Mouse (Mus musculus) liver, embryonic 14.5 days (tissue): ENCODE data around the gene Plekhn1. TPM values are rescaled to one million over a fixed set of nuclear protein-coding genes. Genes with fewer than 3 reads are reported as not detected.

Source experiments
- ATAC-seq: fragments of 200-750 bp; cut with Nextera tagmentation; 2 replicates; pipeline ENCODE4 v1.8.0; 2017; ENCODE audit warnings: moderate number of reproducible peaks, mild to moderate bottlenecking, moderate library complexity; ENCODE audit not compliant: insufficient read depth
- DNase-seq, 3 experiments: peaks; one replicate each; pipeline ENCODE4 v3.0.0-alpha.2; 2012 to 2013; ENCODE audit warnings: low read depth in 3 of 3, low spot score in 3 of 3
- H3K27ac ChIP-seq: fragments of 300-500 bp; sonication (generic); 2 replicates; pipeline ENCODE4 v1.5.1; 2014; ENCODE audit warnings: moderate library complexity, mild to moderate bottlenecking, control low read depth, inconsistent platforms
- H3K27me3 ChIP-seq: fragments of 300-500 bp; sonication (generic); 2 replicates; pipeline ENCODE4 v1.6.1; 2014; ENCODE audit warnings: mild to moderate bottlenecking, low read length, moderate library complexity; ENCODE audit not compliant: control insufficient read depth, insufficient read depth
- H3K36me3 ChIP-seq: fragments of 300-500 bp; sonication (generic); replicated peaks from 2 replicates; pipeline ENCODE4 v1.6.1; 2014; ENCODE audit warnings: low read depth; ENCODE audit not compliant: control insufficient read depth, insufficient read depth
- H3K4me1 ChIP-seq, 2 experiments: fragments of 200-500 bp in 1 of 2; fragments of 300-500 bp in 1 of 2; sonication (generic) in 1 of 2; replicated peaks; 2 replicates each; pipeline ENCODE4 v1.6.1; 2012 to 2014; ENCODE audit warnings: antibody characterized with exemption in 1 of 2, inconsistent platforms in 1 of 2, low read length in 1 of 2; ENCODE audit not compliant: control insufficient read depth in 2 of 2, insufficient read depth in 2 of 2
- H3K4me2 ChIP-seq: fragments of 300-500 bp; sonication (generic); 2 replicates; pipeline ENCODE4 v1.6.1; 2014; ENCODE audit warnings: low read depth, mild to moderate bottlenecking, control low read depth, moderate library complexity
- H3K4me3 ChIP-seq, 2 experiments: fragments of 200-500 bp in 1 of 2; fragments of 300-500 bp in 1 of 2; sonication (generic) in 1 of 2; 2 replicates each; pipeline ENCODE4 v1.5.1; 2012 to 2014; ENCODE audit warnings: low read depth in 2 of 2, low read length in 2 of 2, mild to moderate bottlenecking in 2 of 2, control low read depth in 1 of 2, inconsistent platforms in 1 of 2, moderate library complexity in 1 of 2; ENCODE audit not compliant: insufficient read depth in 1 of 2
- H3K9ac ChIP-seq: fragments of 300-500 bp; sonication (generic); replicated peaks from 2 replicates; pipeline ENCODE4 v1.6.1; 2014; ENCODE audit warnings: mild to moderate bottlenecking, control low read depth, moderate library complexity
- H3K9me3 ChIP-seq: fragments of 300-500 bp; sonication (generic); 2 replicates; pipeline ENCODE4 v1.6.1; 2016; ENCODE audit warnings: low read length, mixed read lengths; ENCODE audit not compliant: control insufficient read depth
- CTCF ChIP-seq: IDR thresholded peaks from 2 replicates; pipeline ENCODE4 v1.5.1; 2016; ENCODE audit warnings: antibody characterized with exemption, low read depth, control low read depth
- EP300 ChIP-seq: IDR thresholded peaks from 2 replicates; pipeline ENCODE4 v1.6.1; 2016; ENCODE audit warnings: antibody characterized with exemption, low read depth
- WGBS: fragments of 180-500 bp; shearing (Covaris S2); extraction: QIAGEN DNeasy Blood & Tissue Kit; methylation state at CpG from one replicate; pipeline ENCODE4 v1.1.7; 2014; ENCODE audit not compliant: insufficient replicate concordance; 5-methylcytosine and 5-hydroxymethylcytosine counted together
- polyA plus RNA-seq, 2 experiments: library from polyadenylated mRNA; depleted of rRNA in 1 of 2; stranded (reverse) in 1 of 2; unstranded in 1 of 2; fragments of >200 nt; fragmentation: Nextera tagmentation in 1 of 2; extraction: Ambion mirVana in 1 of 2; gene quantifications; 2 replicates each; pipeline versions ENCODE4 v1.2.1 to v1.2.3; 2012 to 2014

Gene Plekhn1
- polyA plus RNA-seq, 2 experiments = 2.7 to 10.8 TPM

DNA sequence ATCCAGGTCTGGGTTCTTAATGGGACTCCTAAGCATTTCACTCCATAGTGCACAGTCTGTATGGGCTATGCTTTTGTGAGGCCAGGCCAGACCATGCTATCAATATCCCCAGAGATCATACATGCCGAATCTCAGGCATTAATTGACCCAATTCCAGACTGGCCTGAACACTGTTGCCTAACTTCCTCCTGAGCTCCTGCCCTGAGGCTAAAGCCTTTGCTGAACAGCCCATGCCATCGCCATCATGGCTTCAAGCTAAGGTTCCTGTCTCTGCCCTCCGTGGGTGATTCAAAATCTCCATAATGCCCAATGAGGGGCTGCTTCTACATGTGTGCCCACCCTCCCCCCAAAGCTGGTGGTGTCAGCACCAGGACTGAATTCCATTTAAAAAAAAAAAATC lies 18.0 kb upstream of the Plekhn1 start:
- Histone ChIP-seq H3K27me3 (peaks cover 4% of the 10 kb centered on the region), H3K4me3 (peak overlapping the region; percentile 30 to 52), H3K4me1 (peaks cover 23 to 48% of the 10 kb centered on the region in 2 experiments), H3K4me2 (peak overlapping the region; percentile 93), H3K9me3 (no peaks in the 10 kb centered on the region), H3K9ac (peak overlapping the region; percentile 86), H3K36me3 (peaks cover 44% of the 10 kb centered on the region), H3K27ac (peak overlapping the region; percentile 98)
- no peak for DNase-seq
- TF ChIP-seq CTCF = no peak
- no peak for TF ChIP-seq EP300
- ATAC-seq = peak; percentile 16
- WGBS = 18% methylated on average over 3 of the region's 3 CpGs

DNA sequence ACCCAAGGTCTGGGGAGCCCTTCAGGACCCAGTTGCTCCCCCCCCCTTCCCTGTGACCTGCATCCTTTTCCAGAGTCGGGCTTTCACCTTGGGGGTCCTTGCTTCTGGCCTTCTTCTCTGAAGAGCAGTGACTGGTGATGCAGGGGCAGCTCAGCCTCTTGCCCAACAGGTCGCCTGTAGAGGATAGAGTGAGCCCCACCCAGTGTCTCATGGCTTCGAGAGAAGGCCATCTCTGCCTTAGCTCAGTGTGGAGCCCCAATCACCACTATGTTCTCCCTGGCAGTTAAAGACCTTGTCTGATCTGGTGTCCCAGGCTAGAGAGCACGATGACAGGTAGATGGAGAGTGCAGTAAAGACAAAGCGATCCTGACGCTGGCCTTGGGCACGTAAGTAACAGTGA lies 17.5 kb upstream of the Plekhn1 start:
- H3K36me3 ChIP-seq = peaks cover 48% of the 10 kb centered on the region
- H3K4me3 ChIP-seq = peak overlapping the region; percentile 30 to 52
- no peaks in the 10 kb centered on the region for H3K9me3 ChIP-seq
- H3K9ac ChIP-seq = peak overlapping the region; percentile 86
- ATAC-seq (peak; percentile 41), DNase-seq (peak in 1 of 3 experiments; percentile 42)
- H3K4me1 ChIP-seq = peaks cover 23 to 48% of the 10 kb centered on the region in 2 experiments
- H3K4me2 ChIP-seq = peak overlapping the region; percentile 93
- TF ChIP-seq CTCF = no peak
- no peak for TF ChIP-seq EP300
- WGBS = 13% methylated on average over 7 of the region's 7 CpGs
- H3K27ac ChIP-seq = peak overlapping the region; percentile 98
- peaks cover 4% of the 10 kb centered on the region for H3K27me3 ChIP-seq

DNA sequence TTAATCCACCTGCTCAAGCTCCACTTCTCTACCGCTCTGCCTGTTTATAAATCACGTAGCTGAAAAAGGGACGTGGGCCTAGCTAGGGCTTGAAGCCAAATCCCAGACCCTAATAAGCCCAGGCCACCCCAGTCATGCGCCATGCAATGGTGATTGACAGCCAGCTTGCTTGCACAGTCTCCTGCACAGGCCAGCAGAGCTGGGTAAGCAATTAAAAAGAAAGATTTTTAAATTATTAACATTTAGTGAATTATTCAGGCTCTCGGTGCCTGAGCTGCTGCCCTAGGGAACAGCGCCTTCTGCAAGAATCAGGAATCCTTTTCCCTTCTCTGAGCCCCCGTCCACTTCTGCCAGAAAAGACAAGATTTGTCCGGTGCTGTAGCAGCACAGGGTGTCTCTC lies 16.4 kb upstream of the Plekhn1 start:
- peaks cover 23 to 48% of the 10 kb centered on the region in 2 experiments for H3K4me1 ChIP-seq
- no peak for ATAC-seq

DNA sequence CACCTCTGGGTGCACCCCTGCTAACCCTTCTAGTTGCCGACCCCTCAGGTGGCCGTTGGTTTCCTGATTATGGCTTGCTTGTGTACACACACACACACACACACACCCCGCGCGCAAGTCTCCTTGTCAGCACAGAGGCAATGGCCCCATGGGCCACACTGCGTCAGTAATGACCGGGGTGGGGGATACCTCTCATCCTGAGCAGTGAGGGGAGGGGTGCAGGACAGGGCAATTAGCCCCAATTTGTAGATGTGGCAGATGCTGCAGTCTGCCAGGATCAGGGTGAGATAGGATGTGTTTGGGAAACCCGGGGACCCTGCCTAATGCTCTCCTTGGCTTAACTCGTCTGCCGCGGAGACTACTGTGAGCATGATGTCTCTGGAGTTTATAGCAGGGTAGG lies 14.9 kb upstream of the Plekhn1 start:
- no peak overlapping the region for H3K9ac ChIP-seq
- DNase-seq (no peak), ATAC-seq (no peak)
- H3K27me3 ChIP-seq = no peaks in the 10 kb centered on the region; the same call in 1 of the 2 replicates
- no peak for TF ChIP-seq EP300
- no peak for TF ChIP-seq CTCF
- WGBS = 56% methylated on average over 11 of the region's 11 CpGs
- H3K4me2 ChIP-seq = no peak overlapping the region
- H3K4me1 ChIP-seq = peaks cover 23 to 38% of the 10 kb centered on the region in 2 experiments
- peaks cover 72% of the 10 kb centered on the region for H3K36me3 ChIP-seq
- H3K9me3 ChIP-seq = no peaks in the 10 kb centered on the region
- peak overlapping the region; percentile 46 for H3K27ac ChIP-seq
- no peak overlapping the region for H3K4me3 ChIP-seq

More for the DNA sequence above, 16.4 kb upstream of the Plekhn1 start:
- no peaks in the 10 kb centered on the region for H3K9me3 ChIP-seq
- H3K27ac ChIP-seq = peak overlapping the region; percentile 98
- peak overlapping the region; percentile 93 for H3K4me2 ChIP-seq
- 76% methylated on average over 8 of the region's 8 CpGs for WGBS
- peaks cover 58% of the 10 kb centered on the region for H3K36me3 ChIP-seq
- no peak for TF ChIP-seq CTCF
- TF ChIP-seq EP300 = no peak
- no peak for DNase-seq
- peaks cover 4% of the 10 kb centered on the region for H3K27me3 ChIP-seq
- H3K4me3 ChIP-seq = peak overlapping the region; percentile 30 to 52
- H3K9ac ChIP-seq = peak overlapping the region; percentile 86

DNA sequence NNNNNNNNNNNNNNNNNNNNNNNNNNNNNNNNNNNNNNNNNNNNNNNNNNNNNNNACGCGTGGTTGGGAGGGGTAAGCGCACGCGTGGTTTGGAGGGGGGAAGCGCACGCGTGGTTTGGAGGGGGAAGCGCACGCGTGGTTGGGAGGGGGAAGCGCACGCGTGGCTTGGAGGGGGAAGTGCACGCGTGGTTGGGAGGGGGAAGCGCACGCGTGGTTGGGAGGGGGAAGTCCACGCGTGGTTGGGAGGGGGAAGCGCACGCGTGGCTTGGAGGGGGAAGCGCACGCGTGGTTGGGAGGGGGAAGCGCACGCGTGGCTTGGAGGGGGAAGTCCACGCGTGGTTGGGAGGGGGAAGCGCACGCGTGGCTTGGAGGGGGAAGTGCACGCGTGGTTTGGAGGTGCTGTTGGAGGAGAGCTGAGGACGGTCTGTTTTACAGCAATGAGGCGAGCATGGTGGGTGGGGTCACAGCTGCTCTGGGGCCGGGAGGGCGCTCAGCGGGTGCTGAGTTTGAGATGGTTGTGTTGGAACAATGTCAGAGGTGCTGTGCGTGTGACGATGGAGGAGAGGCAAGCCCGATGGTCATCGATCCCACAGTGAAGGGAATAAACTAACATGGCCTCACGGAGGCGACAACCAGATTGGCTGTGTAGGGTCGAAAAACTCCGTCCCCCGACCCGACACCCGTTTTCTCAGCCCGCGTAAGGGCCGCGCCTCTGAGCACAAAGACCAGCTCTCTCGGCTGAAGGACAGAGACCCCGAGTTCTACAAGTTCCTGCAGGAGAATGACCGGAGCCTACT lies 2.2 kb upstream of the Plekhn1 start:
- Histone ChIP-seq H3K4me2 (peak overlapping the region; percentile 95), H3K27ac (peak overlapping the region; percentile 44), H3K9ac (peak overlapping the region; percentile 86), H3K4me3 (peak overlapping the region; percentile 83 to 99), H3K9me3 (no peaks in the 10 kb centered on the region), H3K4me1 (peaks cover 4 to 7% of the 10 kb centered on the region in 2 experiments; a peak in 2 of 4 replicates), H3K36me3 (peaks cover 46% of the 10 kb centered on the region), H3K27me3 (no peaks in the 10 kb centered on the region)
- peak in 1 of 3 experiments; percentile 40 for DNase-seq
- WGBS = 18% methylated on average over 55 of the region's 60 CpGs
- no peak for ATAC-seq
- TF ChIP-seq CTCF = no peak
- no peak for TF ChIP-seq EP300
